Mouse (Mus musculus) kidney, postnatal 0 days (tissue): ENCODE measurements around the gene Syf2. TPM values are rescaled to one million over a fixed set of nuclear protein-coding genes. Genes with fewer than 3 reads are reported as not detected.
"Not testable (repeated sequence)": the region's sequence is repeated elsewhere in the genome, so short reads cannot be mapped to it uniquely, and the experiment has no call there.

Source experiments
- ATAC-seq: fragments of 200-750 bp; cut with Nextera tagmentation; replicated peaks from 2 replicates; pipeline ENCODE4 v1.8.0; 2017; ENCODE audit warnings: low read depth, moderate number of reproducible peaks, moderate TSS enrichment, moderate library complexity; ENCODE audit not compliant: low FRiP score
- DNase-seq: peaks from one replicate; pipeline ENCODE4 v3.0.0-alpha.2; 2016; ENCODE audit warnings: low spot score
- H3K27ac ChIP-seq: fragments of 300-500 bp; sonication (generic); 2 replicates; pipeline ENCODE4 v1.5.1; 2014; ENCODE audit warnings: mild to moderate bottlenecking
- H3K27me3 ChIP-seq: fragments of 300-500 bp; sonication (generic); 2 replicates; pipeline ENCODE4 v1.6.1; 2014; ENCODE audit warnings: low read length, mixed read lengths; ENCODE audit not compliant: insufficient read depth
- H3K36me3 ChIP-seq: fragments of 300-500 bp; sonication (generic); 2 replicates; pipeline ENCODE4 v1.6.1; 2014; ENCODE audit warnings: low read length, mixed read lengths; ENCODE audit not compliant: insufficient read depth
- H3K4me1 ChIP-seq: fragments of 300-500 bp; sonication (generic); replicated peaks from 2 replicates; pipeline ENCODE4 v1.6.1; 2014; ENCODE audit warnings: antibody characterized with exemption, low read length, mixed read lengths; ENCODE audit not compliant: insufficient read depth
- H3K4me2 ChIP-seq: fragments of 300-500 bp; sonication (generic); 2 replicates; pipeline ENCODE4 v1.6.1; 2014; ENCODE audit warnings: mild to moderate bottlenecking, low read length, moderate library complexity, mixed read lengths
- H3K4me3 ChIP-seq: fragments of 300-500 bp; sonication (generic); replicated peaks from 2 replicates; pipeline ENCODE4 v1.5.1; 2014; ENCODE audit warnings: low read depth, low read length
- H3K9ac ChIP-seq: fragments of 300-500 bp; sonication (generic); 2 replicates; pipeline ENCODE4 v1.6.1; 2014; ENCODE audit warnings: low read depth, low read length
- H3K9me3 ChIP-seq: fragments of 300-500 bp; sonication (generic); replicated peaks from 2 replicates; pipeline ENCODE4 v1.6.1; 2016; ENCODE audit warnings: low read length, inconsistent platforms, mixed read lengths
- CTCF ChIP-seq: IDR thresholded peaks from 2 replicates; pipeline ENCODE4 v1.5.1; 2016; ENCODE audit warnings: antibody characterized with exemption, low read depth, mild to moderate bottlenecking, moderate library complexity
- WGBS: fragments of 180-500 bp; shearing (Covaris S2); extraction: QIAGEN DNeasy Blood & Tissue Kit; methylation state at CpG from one replicate; pipeline ENCODE4 v1.1.7; 2014; 5-methylcytosine and 5-hydroxymethylcytosine counted together
- polyA plus RNA-seq: library from polyadenylated mRNA; unstranded; fragments of >200 nt; fragmentation: Nextera tagmentation; extraction: Ambion mirVana; gene quantifications from 2 replicates; pipeline ENCODE4 v1.2.1, GENCODE M21; 2015

Syf2 gene
- polyA plus RNA-seq, 1 experiment from 2014 or later, result 120 TPM

DNA sequence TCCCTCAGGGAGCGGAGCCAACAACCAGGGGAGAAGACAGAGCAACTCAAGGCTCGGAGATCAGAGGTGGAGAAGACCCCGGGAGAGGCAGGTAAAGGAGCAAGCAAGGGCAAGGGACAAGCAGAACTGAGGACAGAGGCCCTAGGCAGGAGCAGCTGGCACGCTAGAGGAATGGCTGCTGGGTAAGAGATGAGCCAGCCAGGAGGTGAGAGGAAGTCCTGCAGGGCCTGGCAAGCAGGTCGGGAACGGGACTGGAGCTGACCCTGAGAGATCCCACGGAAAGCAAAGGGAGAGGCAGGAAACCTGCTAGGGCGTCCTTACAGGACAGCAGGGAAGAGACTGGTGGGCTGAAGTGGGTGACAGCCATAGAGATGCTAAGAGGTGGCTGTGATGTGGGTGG lies 29.6 kb upstream of the Syf2 start:
- Histone ChIP-seq H3K4me2 (no peak overlapping the region), H3K36me3 (peaks cover 72% of the 10 kb centered on the region), H3K4me1 (no peaks in the 10 kb centered on the region), H3K4me3 (no peak overlapping the region), H3K27ac (no peak overlapping the region), H3K27me3 (no peaks in the 10 kb centered on the region), H3K9ac (no peak overlapping the region), H3K9me3 (no peaks in the 10 kb centered on the region)
- 91% methylated on average over 8 of the region's 8 CpGs for WGBS
- TF ChIP-seq CTCF, result no peak
- ATAC-seq (no peak), DNase-seq (no peak)

- Histone ChIP-seq H3K4me3 (no peak overlapping the region), H3K36me3 (peaks cover 76% of the 10 kb centered on the region), H3K27me3 (no peaks in the 10 kb centered on the region), H3K27ac (no peak overlapping the region), H3K4me2 (no peak overlapping the region), H3K4me1 (no peaks in the 10 kb centered on the region), H3K9me3 (no peaks in the 10 kb centered on the region), H3K9ac (no peak overlapping the region)
- DNase-seq (no peak), ATAC-seq (no peak)
- WGBS, result 76% methylated on average over 7 of the region's 7 CpGs
- TF ChIP-seq CTCF, result no peak
These were observed 27.7 kb upstream of the Syf2 start for GRCm38 (mm10) chr4:134903046-134903445.

- 93% methylated on average over 6 of the region's 8 CpGs for WGBS
- not testable (repeated sequence) for H3K27ac ChIP-seq, H3K4me2 ChIP-seq, DNase-seq, H3K9ac ChIP-seq, H3K9me3 ChIP-seq, ATAC-seq, H3K4me1 ChIP-seq, H3K27me3 ChIP-seq, H3K4me3 ChIP-seq
- peaks cover 31% of the 10 kb centered on the region for H3K36me3 ChIP-seq
These were observed 19.3 kb upstream of the Syf2 start for GRCm38 (mm10) chr4:134911406-134911805.

DNA sequence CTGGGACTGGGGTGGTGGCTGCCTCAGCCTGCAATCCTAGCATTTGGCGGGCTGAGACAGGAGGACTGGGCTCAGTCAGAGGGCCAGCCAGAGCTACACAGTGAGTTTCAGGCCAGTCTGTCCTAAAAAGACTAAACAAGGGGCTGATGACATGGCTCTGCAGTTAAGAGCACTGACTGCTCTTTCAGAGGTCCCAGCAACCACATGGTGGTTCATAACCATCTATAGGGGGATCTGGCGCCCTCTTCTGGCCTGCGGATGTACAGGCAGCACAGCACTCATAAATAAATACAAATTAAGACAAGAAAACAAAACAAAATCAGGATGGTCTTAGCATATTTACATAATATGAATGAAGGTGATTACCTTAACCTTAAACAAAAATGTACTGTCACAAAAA lies 17.3 kb upstream of the Syf2 start:
- Histone ChIP-seq H3K9ac (no peak overlapping the region), H3K9me3 (no peaks in the 10 kb centered on the region), H3K4me3 (no peak overlapping the region), H3K36me3 (peaks cover 15% of the 10 kb centered on the region), H3K4me1 (no peaks in the 10 kb centered on the region), H3K4me2 (peak overlapping the region; percentile 63; the same call in 1 of the 2 replicates), H3K27ac (no peak overlapping the region), H3K27me3 (no peaks in the 10 kb centered on the region)
- WGBS, result 36% methylated on average over 3 of the region's 3 CpGs
- peak; percentile 78 for DNase-seq
- peak; percentile 87 for TF ChIP-seq CTCF
- no peak for ATAC-seq

DNA sequence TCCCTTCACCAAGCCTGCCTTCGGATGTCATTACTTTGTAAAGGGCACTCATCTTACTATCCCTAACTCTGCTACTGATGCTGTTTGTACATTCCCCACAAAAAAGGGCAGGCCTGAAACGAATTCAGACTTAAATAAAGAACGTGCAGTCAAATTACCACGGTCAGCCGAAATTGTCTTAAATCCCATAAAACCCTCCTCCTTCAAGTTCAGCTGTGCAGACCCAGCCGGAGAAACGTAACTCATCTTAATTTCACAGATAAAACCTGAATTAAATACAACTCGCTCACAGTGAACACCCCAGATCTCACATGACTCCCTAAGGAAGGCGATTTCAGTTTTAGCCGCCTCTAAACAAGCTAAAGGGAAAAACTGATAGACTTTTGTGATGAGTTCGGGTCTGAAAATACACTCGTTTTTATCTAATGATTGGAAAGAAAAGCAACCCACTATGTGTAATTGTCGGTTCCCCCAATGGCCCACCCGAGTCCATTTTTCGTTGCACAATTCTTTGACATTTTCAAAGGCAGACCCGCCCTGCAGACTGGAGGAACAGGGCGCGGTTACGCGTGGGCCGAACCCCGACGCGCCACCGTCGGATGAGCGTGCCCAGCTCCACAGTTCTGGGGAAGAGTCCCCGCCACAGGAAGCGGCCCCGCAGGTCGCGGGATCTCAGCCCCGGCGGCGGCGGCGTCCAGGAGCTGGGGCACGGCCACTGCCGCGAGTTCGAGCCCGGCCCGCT lies 16.4 kb upstream of the Syf2 start:
- ATAC-seq (peak; percentile 50; the same call in 1 of the 2 replicates), DNase-seq (peak; percentile 39)
- Histone ChIP-seq H3K4me1 (no peaks in the 10 kb centered on the region), H3K27ac (peak overlapping the region; percentile 93), H3K36me3 (peaks cover 6% of the 10 kb centered on the region), H3K27me3 (no peaks in the 10 kb centered on the region), H3K4me2 (peak overlapping the region; percentile 63), H3K4me3 (peak overlapping the region; percentile 77), H3K9me3 (no peaks in the 10 kb centered on the region), H3K9ac (peak overlapping the region; percentile 82)
- WGBS, result under 1% methylated on average over 43 of the region's 43 CpGs
- TF ChIP-seq CTCF, result no peak

DNA sequence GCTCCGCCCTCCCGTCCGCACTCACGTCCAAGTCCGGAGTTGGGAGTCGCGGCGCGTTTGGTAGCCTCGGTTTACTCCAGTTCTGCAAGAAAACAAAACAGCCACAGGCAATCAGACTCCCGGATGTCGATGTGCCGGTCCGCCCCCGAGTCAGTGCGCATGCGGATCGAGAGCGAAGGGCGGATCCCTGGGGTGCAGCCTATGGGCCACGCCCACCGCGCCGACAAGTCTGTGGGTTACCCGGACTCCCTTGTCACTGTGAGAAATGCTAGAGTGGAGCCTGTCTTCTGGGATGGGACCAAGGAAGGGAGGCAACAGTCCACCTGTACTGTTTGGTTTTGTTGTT lies 15.9 kb upstream of the Syf2 start, which contains the start of gene Tmem50a:
Gene Tmem50a, minus strand, starts transcription at position 161 of the 346 bp plus-strand sequence.
- peak; percentile 88 for ATAC-seq
- Histone ChIP-seq H3K27ac (peak within 1 kb of the TSS; percentile 93), H3K36me3 (0 out of 2 replicates have a peak, but pooled peaks cover 2% of the 10 kb centered on the region), H3K9ac (peak within 1 kb of the TSS; percentile 82), H3K9me3 (no peaks in the 10 kb centered on the region), H3K4me3 (peak within 1 kb of the TSS; percentile 77), H3K4me1 (no peaks in the 10 kb centered on the region), H3K27me3 (no peaks in the 10 kb centered on the region), H3K4me2 (peak within 1 kb of the TSS; percentile 63)
- WGBS, result 1% methylated on average over 25 of the region's 25 CpGs
- DNase-seq, result peak; percentile 96
- TF ChIP-seq CTCF, result no peak
